ENCODE assay signal across 9 mouse cellular contexts in genomic region chr17:44654503-44654902, GRCm38 (mm10).
A peak's percentile ranks its signal among the peaks of the same experiment; 100 is the strongest.
DNase-seq lines count a peak whose midpoint lies in the region; ATAC-seq lines count a peak whose summit lies in the region.
"Had no signal": no experiment of that assay in that cellular context is flagged by ENCODE, and none has a peak within 500 bp of the region (broad histone marks: within the 10 kb centered on the region; RNA-seq: fewer than 3 reads in every experiment).

No protein-coding gene starts in this region.

- peak; percentile 88 for DNase-seq in heart, adult 11 months
- DNase-seq in heart, embryonic 10.5 days (ENCODE audit: low spot score), result no peak
- DNase-seq in adrenal gland, postnatal 10 days, result peak; percentile 32
- peak; percentile 7 for DNase-seq in lung, postnatal 10 days
- DNase-seq in thymus, adult 18-20 months, result peak; percentile 67 to 87
- DNase-seq in forebrain, embryonic 14.5 days (ENCODE audit: low spot score), result no peak
- no peak for DNase-seq in embryo, embryonic 9.5 days (ENCODE audit: extremely low spot score)
- DNase-seq in c-Kit-positive CD71-positive TER-119-positive erythroid progenitor cells, embryonic 14.5 days (ENCODE audit: low spot score), result no peak

- H3K27me3 ChIP-seq in heart, embryonic 10.5 days (ENCODE audit: insufficient read depth, poor library complexity, severe bottlenecking), result no peaks in the 10 kb centered on the region
- no peaks in the 10 kb centered on the region for H3K27me3 ChIP-seq in forebrain, embryonic 14.5 days (replicated peaks; ENCODE audit: control insufficient read depth, insufficient read depth, low read length)
- H3K27me3 ChIP-seq: neural tube, embryonic 13.5 days had no signal

- H3K4me3 ChIP-seq in heart, embryonic 10.5 days, result no peak overlapping the region
- no peak overlapping the region for H3K4me3 ChIP-seq in forebrain, embryonic 14.5 days (ENCODE audit: low read depth, low read length)
- H3K4me3 ChIP-seq: neural tube, embryonic 13.5 days had no signal

- H3K36me3 ChIP-seq in heart, embryonic 10.5 days, result no peaks in the 10 kb centered on the region
- H3K36me3 ChIP-seq in forebrain, embryonic 14.5 days (ENCODE audit: control insufficient read depth, insufficient read depth, low read length), result no peaks in the 10 kb centered on the region
- H3K36me3 ChIP-seq: neural tube, embryonic 13.5 days had no signal

- H3K9ac ChIP-seq in forebrain, embryonic 14.5 days (ENCODE audit: low read length), result no peak overlapping the region
- H3K9ac ChIP-seq: neural tube, embryonic 13.5 days had no signal

- no peak overlapping the region for H3K4me2 ChIP-seq in forebrain, embryonic 14.5 days (ENCODE audit: low read length)
- H3K4me2 ChIP-seq: neural tube, embryonic 13.5 days had no signal

- H3K4me1 ChIP-seq in heart, embryonic 10.5 days, result no peaks in the 10 kb centered on the region
- no peaks in the 10 kb centered on the region for H3K4me1 ChIP-seq in forebrain, embryonic 14.5 days (ENCODE audit: control insufficient read depth, insufficient read depth, low read length)
- H3K4me1 ChIP-seq: neural tube, embryonic 13.5 days had no signal

- H3K27ac ChIP-seq in heart, embryonic 10.5 days, result no peak overlapping the region
- no peak overlapping the region for H3K27ac ChIP-seq in forebrain, embryonic 14.5 days (ENCODE audit: low read depth, low read length)
- H3K27ac ChIP-seq: neural tube, embryonic 13.5 days had no signal

- no peaks in the 10 kb centered on the region for H3K9me3 ChIP-seq in heart, embryonic 10.5 days
- H3K9me3 ChIP-seq in forebrain, embryonic 14.5 days (replicated peaks; ENCODE audit: control insufficient read depth, low read length), result no peaks in the 10 kb centered on the region
- H3K9me3 ChIP-seq: neural tube, embryonic 13.5 days had no signal

- ATAC-seq in forebrain, embryonic 14.5 days, result no peak

- WGBS in heart, embryonic 10.5 days, result 80% methylated on average over 4 of the region's 4 CpGs
- WGBS in forebrain, embryonic 14.5 days, result 95% methylated on average over 4 of the region's 4 CpGs

Comparison
In these comparisons a context has a peak if more than half of its experiments do, and no peak if none do; other contexts are left out.
1. DNase-seq: peak in heart, adult 11 months (single experiment), adrenal gland, postnatal 10 days (single experiment), lung, postnatal 10 days (single experiment) and thymus, adult 18-20 months (2 of 2); none in heart, embryonic 10.5 days (single experiment), forebrain, embryonic 14.5 days (single experiment), embryo, embryonic 9.5 days (single experiment) and c-Kit-positive CD71-positive TER-119-positive erythroid progenitor cells, embryonic 14.5 days (single experiment).